Mouse (Mus musculus) adrenal gland, adult 2 months (tissue): Measurements from ENCODE around the gene Nfkbib. TPM values are rescaled to one million over a fixed set of nuclear protein-coding genes. Genes with fewer than 3 reads are reported as not detected.

ENCODE experiments used
- DNase-seq: peaks from one replicate; pipeline ENCODE4 v3.0.0; 2021
- polyA plus RNA-seq: library from polyadenylated mRNA; depleted of rRNA; stranded (reverse); fragments of >200 nt; gene quantifications from 2 replicates; pipeline ENCODE4 v1.2.3, GENCODE M21; 2012
- total RNA-seq, 2 experiments: library from RNA; stranded (reverse); gene quantifications; 2 replicates each; pipeline ENCODE4 v1.2.3; 2021

Gene Nfkbib
- total and polyA plus RNA-seq, 3 experiments, result 38.0 to 122 (median 62.9) TPM

- no peak for DNase-seq
Measured at GRCm38 (mm10) chr7:28766910-28767309, 402 bp downstream of the Nfkbib start.

GRCm38 (mm10) chr7:28766173-28766879, 986 bp downstream of the Nfkbib start, which contains the start of gene Sirt2:
TSS of gene Sirt2 (plus strand) at chr7:28766735.
- peak; percentile 98 for DNase-seq

- peak; percentile 51 for DNase-seq
Measured at GRCm38 (mm10) chr7:28765211-28765610, 2.1 kb downstream of the Nfkbib start.

GRCm38 (mm10) chr7:28761907-28762306, 5.4 kb downstream of the Nfkbib start:
- DNase-seq, result peak; percentile 67

GRCm38 (mm10) chr7:28758623-28759022, 8.7 kb downstream of the Nfkbib start:
- no peak for DNase-seq

- no peak for DNase-seq
Measured at GRCm38 (mm10) chr7:28756079-28756478, 11.2 kb downstream of the Nfkbib start, which contains the start of gene Ccer2. TSS of gene Ccer2 (plus strand) at chr7:28756174.

- no peak for DNase-seq
Measured at GRCm38 (mm10) chr7:28749935-28750334, 17.4 kb downstream of the Nfkbib start.

- DNase-seq, result peak; percentile 96
Measured at GRCm38 (mm10) chr7:28741709-28742438, 25.4 kb downstream of the Nfkbib start, which contains the start of the genes Mrps12 and Sars2. TSS of gene Mrps12 (minus strand) at chr7:28741820. TSS of gene Sars2 (plus strand) at chr7:28741992.

GRCm38 (mm10) chr7:28741368-28741708, 26.0 kb downstream of the Nfkbib start:
- no peak for DNase-seq

- peak; percentile 42 for DNase-seq
Measured at GRCm38 (mm10) chr7:28740949-28741348, 26.4 kb downstream of the Nfkbib start.

- no peak for DNase-seq
Measured at GRCm38 (mm10) chr7:28739829-28740228, 27.5 kb downstream of the Nfkbib start.

GRCm38 (mm10) chr7:28735701-28736100, 31.6 kb downstream of the Nfkbib start:
- no peak for DNase-seq

- no peak for DNase-seq
Measured at GRCm38 (mm10) chr7:28733211-28733610, 34.1 kb downstream of the Nfkbib start.

GRCm38 (mm10) chr7:28732341-28733142, 34.8 kb downstream of the Nfkbib start:
- DNase-seq, result peak; percentile 93

- peak; percentile 45 for DNase-seq
Measured at GRCm38 (mm10) chr7:28727649-28728340, 39.5 kb downstream of the Nfkbib start.

GRCm38 (mm10) chr7:28726600-28726999, 40.7 kb downstream of the Nfkbib start:
- peak; percentile 87 for DNase-seq

GRCm38 (mm10) chr7:28724613-28725012, 42.7 kb downstream of the Nfkbib start:
- DNase-seq, result no peak

- DNase-seq, result no peak
Measured at GRCm38 (mm10) chr7:28722079-28722478, 45.2 kb downstream of the Nfkbib start.

- no peak for DNase-seq
Measured at GRCm38 (mm10) chr7:28720753-28721537, 46.4 kb downstream of the Nfkbib start.

- DNase-seq, result no peak
Measured at GRCm38 (mm10) chr7:28719650-28720049, 47.7 kb downstream of the Nfkbib start.

GRCm38 (mm10) chr7:28719159-28719558, 48.2 kb downstream of the Nfkbib start:
- DNase-seq, result no peak
